ENCODE assay signal across 21 mouse cellular contexts in genomic region chr6:38293708-38294107, GRCm38 (mm10). TPM values are rescaled to one million over a fixed set of nuclear protein-coding genes. Genes with fewer than 3 reads are reported as not detected.
DNase-seq lines count a peak whose midpoint lies in the region; ATAC-seq and TF ChIP-seq lines count a peak whose summit lies in the region.
"Had no signal": no experiment of that assay in that cellular context is flagged by ENCODE, and none has a peak within 500 bp of the region (broad histone marks: within the 10 kb centered on the region; RNA-seq: fewer than 3 reads in every experiment).

No protein-coding gene starts in this region.

- H3K27ac ChIP-seq in hindbrain, postnatal 0 days, result no peak overlapping the region
- no peak overlapping the region for H3K27ac ChIP-seq in hindbrain, embryonic 13.5 days
- no peak overlapping the region for H3K27ac ChIP-seq in liver, embryonic 14.5 days
- H3K27ac ChIP-seq in liver, embryonic 11.5 days (ENCODE audit: low read depth, low read length), result no peak overlapping the region
- H3K27ac ChIP-seq in stomach, postnatal 0 days (replicated peaks), result no peak overlapping the region
- H3K27ac ChIP-seq: embryonic facial prominence, embryonic 12.5 days; forebrain, embryonic 13.5 days; hindbrain, embryonic 12.5 days; neural tube, embryonic 13.5 days had no signal

- no peak for DNase-seq in hindbrain, postnatal 0 days (ENCODE audit: low spot score)
- DNase-seq in liver, embryonic 14.5 days (ENCODE audit: low read depth in 3 of 3, low spot score in 3 of 3), result no peak
- DNase-seq in liver, embryonic 11.5 days (ENCODE audit: low spot score), result no peak
- peak; percentile 23 for DNase-seq in thymus, postnatal 4 days
- DNase-seq in thymus, postnatal 10 days (ENCODE audit: low spot score in 2 of 2), result no peak
- DNase-seq in stomach, postnatal 0 days (ENCODE audit: low spot score), result no peak
- no peak for DNase-seq in adrenal gland, adult (ENCODE audit: inconsistent age in 2 of 2, low spot score in 1 of 2)
- DNase-seq: adrenal gland, postnatal 36 days; cerebellum, postnatal 36 days; gastrocnemius, postnatal 25 days; left cerebral cortex, postnatal 4 days; lung, postnatal 14 days; right cerebral cortex, postnatal 14 days; spleen, adult 18-20 months had no signal

- no peak for ATAC-seq in hindbrain, postnatal 0 days
- no peak for ATAC-seq in hindbrain, embryonic 13.5 days (ENCODE audit: low FRiP score)
- ATAC-seq in liver, embryonic 14.5 days (ENCODE audit: insufficient read depth), result no peak
- no peak for ATAC-seq in liver, embryonic 11.5 days (replicated peaks; ENCODE audit: low FRiP score)
- no peak for ATAC-seq in stomach, postnatal 0 days (ENCODE audit: low FRiP score, low TSS enrichment)
- ATAC-seq: forebrain, embryonic 13.5 days had no signal

- WGBS in hindbrain, postnatal 0 days, result 62% methylated on average over 3 of the region's 3 CpGs
- WGBS in hindbrain, embryonic 13.5 days, result 52% methylated on average over 3 of the region's 3 CpGs
- WGBS in liver, embryonic 14.5 days (ENCODE audit: insufficient replicate concordance), result 63% methylated on average over 3 of the region's 3 CpGs
- 70% methylated on average over 3 of the region's 3 CpGs for WGBS in liver, embryonic 11.5 days
- WGBS in stomach, postnatal 0 days, result 68% methylated on average over 3 of the region's 3 CpGs

- no peaks in the 10 kb centered on the region for H3K27me3 ChIP-seq in hindbrain, postnatal 0 days (ENCODE audit: insufficient read depth, low read length)
- H3K27me3 ChIP-seq in hindbrain, embryonic 13.5 days, result no peaks in the 10 kb centered on the region
- H3K27me3 ChIP-seq in liver, embryonic 14.5 days (ENCODE audit: control insufficient read depth, insufficient read depth, low read length), result no peaks in the 10 kb centered on the region
- no peaks in the 10 kb centered on the region for H3K27me3 ChIP-seq in liver, embryonic 11.5 days (replicated peaks; ENCODE audit: control insufficient read depth, insufficient read depth, low read length)
- H3K27me3 ChIP-seq in stomach, postnatal 0 days (ENCODE audit: control insufficient read depth, insufficient read depth, low read length), result no peaks in the 10 kb centered on the region
- H3K27me3 ChIP-seq: embryonic facial prominence, embryonic 12.5 days; hindbrain, embryonic 12.5 days; neural tube, embryonic 13.5 days had no signal

- no peaks in the 10 kb centered on the region for H3K4me1 ChIP-seq in hindbrain, postnatal 0 days (ENCODE audit: insufficient read depth, low read length)
- peaks cover 9% of the 10 kb centered on the region for H3K4me1 ChIP-seq in hindbrain, embryonic 13.5 days (replicated peaks)
- peaks cover 0 to 8% of the 10 kb centered on the region in 2 experiments; a peak in 2 of 4 replicates for H3K4me1 ChIP-seq in liver, embryonic 14.5 days (replicated peaks; ENCODE audit: control insufficient read depth in 2 of 2, insufficient read depth in 2 of 2, low read length in 1 of 2)
- H3K4me1 ChIP-seq in liver, embryonic 11.5 days (replicated peaks; ENCODE audit: control insufficient read depth, insufficient read depth, low read length), result peaks cover 3% of the 10 kb centered on the region; the same call in 1 of the 2 replicates
- no peaks in the 10 kb centered on the region for H3K4me1 ChIP-seq in stomach, postnatal 0 days (replicated peaks; ENCODE audit: control insufficient read depth, insufficient read depth)

- H3K9ac ChIP-seq in hindbrain, postnatal 0 days (replicated peaks; ENCODE audit: low read length), result no peak overlapping the region
- no peak overlapping the region for H3K9ac ChIP-seq in hindbrain, embryonic 13.5 days
- H3K9ac ChIP-seq in liver, embryonic 14.5 days (replicated peaks), result no peak overlapping the region
- no peak overlapping the region for H3K9ac ChIP-seq in liver, embryonic 11.5 days (ENCODE audit: low read depth, low read length)
- H3K9ac ChIP-seq in stomach, postnatal 0 days (ENCODE audit: low read length), result no peak overlapping the region
- H3K9ac ChIP-seq: embryonic facial prominence, embryonic 12.5 days; forebrain, embryonic 13.5 days; hindbrain, embryonic 12.5 days; neural tube, embryonic 13.5 days had no signal

- no peak overlapping the region for H3K4me3 ChIP-seq in hindbrain, postnatal 0 days (ENCODE audit: low read length)
- H3K4me3 ChIP-seq in hindbrain, embryonic 13.5 days, result no peak overlapping the region
- no peak overlapping the region for H3K4me3 ChIP-seq in liver, embryonic 14.5 days (ENCODE audit: insufficient read depth in 1 of 2, low read depth in 2 of 2, low read length in 2 of 2)
- no peak overlapping the region for H3K4me3 ChIP-seq in liver, embryonic 11.5 days (ENCODE audit: low read depth, low read length)
- H3K4me3 ChIP-seq in stomach, postnatal 0 days (ENCODE audit: low read depth, low read length), result no peak overlapping the region
- H3K4me3 ChIP-seq: embryonic facial prominence, embryonic 12.5 days; erythroblast, embryonic 14.5 days; forebrain, embryonic 13.5 days; hindbrain, embryonic 12.5 days; megakaryocyte, embryonic 14.5 days; neural tube, embryonic 13.5 days had no signal

- H3K4me2 ChIP-seq in hindbrain, postnatal 0 days (ENCODE audit: low read depth, low read length), result no peak overlapping the region
- no peak overlapping the region for H3K4me2 ChIP-seq in hindbrain, embryonic 13.5 days
- no peak overlapping the region for H3K4me2 ChIP-seq in liver, embryonic 14.5 days (ENCODE audit: low read depth)
- no peak overlapping the region for H3K4me2 ChIP-seq in liver, embryonic 11.5 days
- H3K4me2 ChIP-seq in stomach, postnatal 0 days (replicated peaks; ENCODE audit: low read depth), result no peak overlapping the region
- H3K4me2 ChIP-seq: embryonic facial prominence, embryonic 12.5 days; forebrain, embryonic 13.5 days; hindbrain, embryonic 12.5 days; neural tube, embryonic 13.5 days had no signal

- no peaks in the 10 kb centered on the region for H3K9me3 ChIP-seq in hindbrain, postnatal 0 days (ENCODE audit: low read length)
- H3K9me3 ChIP-seq in hindbrain, embryonic 13.5 days, result no peaks in the 10 kb centered on the region
- H3K9me3 ChIP-seq in liver, embryonic 14.5 days (ENCODE audit: control insufficient read depth, low read length), result no peaks in the 10 kb centered on the region
- no peaks in the 10 kb centered on the region for H3K9me3 ChIP-seq in liver, embryonic 11.5 days (ENCODE audit: control insufficient read depth, low read length)
- H3K9me3 ChIP-seq in stomach, postnatal 0 days (ENCODE audit: control insufficient read depth, low read length), result no peaks in the 10 kb centered on the region
- H3K9me3 ChIP-seq: embryonic facial prominence, embryonic 12.5 days; forebrain, embryonic 13.5 days; hindbrain, embryonic 12.5 days; megakaryocyte, embryonic 14.5 days; neural tube, embryonic 13.5 days had no signal

- no peak for TF ChIP-seq EP300 in liver, embryonic 14.5 days (IDR thresholded peaks at IDR 0.05; ENCODE audit: low read depth)
- TF ChIP-seq EP300 in stomach, postnatal 0 days (optimal IDR thresholded peaks at IDR 0.05), result no peak

- TF ChIP-seq CTCF in hindbrain, postnatal 0 days (IDR thresholded peaks at IDR 0.05; ENCODE audit: low read depth), result peak; percentile 5; the same call in 1 of the 2 replicates
- peak; percentile 42 for TF ChIP-seq CTCF in liver, embryonic 14.5 days (IDR thresholded peaks at IDR 0.05; ENCODE audit: low read depth)
- TF ChIP-seq CTCF in stomach, postnatal 0 days (IDR thresholded peaks at IDR 0.05; ENCODE audit: low read depth), result peak; percentile 34; the same call in 1 of the 2 replicates

- H3K36me3 ChIP-seq in hindbrain, postnatal 0 days (ENCODE audit: insufficient read depth, low read length), result no peaks in the 10 kb centered on the region; the same call in 1 of the 2 replicates
- peaks cover 49% of the 10 kb centered on the region for H3K36me3 ChIP-seq in hindbrain, embryonic 13.5 days
- H3K36me3 ChIP-seq in liver, embryonic 14.5 days (replicated peaks; ENCODE audit: control insufficient read depth, insufficient read depth, low read depth), result peaks cover 8% of the 10 kb centered on the region
- H3K36me3 ChIP-seq in liver, embryonic 11.5 days (ENCODE audit: control insufficient read depth, insufficient read depth, low read length), result peaks cover 23% of the 10 kb centered on the region
- peaks cover 14% of the 10 kb centered on the region for H3K36me3 ChIP-seq in stomach, postnatal 0 days (ENCODE audit: control insufficient read depth, insufficient read depth, low read length)

RNA-seq across cellular contexts. Expression of gene Zc3hav1l, which starts 5.4 kb away (rescaled TPM):
- 6.1 and 7.9 TPM in 2 replicates for total RNA-seq in hindbrain, postnatal 0 days (2014; rRNA removed)
- polyA plus RNA-seq in hindbrain, postnatal 0 days (2015; fragmentation: Nextera tagmentation; extraction: Ambion mirVana), result 2.7 and 2.9 TPM in 2 replicates
- 9.1 and 9.9 TPM in 2 replicates for polyA plus RNA-seq in hindbrain, embryonic 13.5 days (2015; fragmentation: Nextera tagmentation; extraction: Ambion mirVana)
- 3.9 and 4.7 TPM in 2 replicates for polyA plus RNA-seq in liver, embryonic 14.5 days (2012; rRNA removed)
- polyA plus RNA-seq in liver, embryonic 14.5 days (2014; fragmentation: Nextera tagmentation; extraction: Ambion mirVana), result 1.4 and 1.8 TPM in 2 replicates
- polyA plus RNA-seq in liver, embryonic 11.5 days (2014; fragmentation: Nextera tagmentation; extraction: Ambion mirVana), result 8.3 and 8.9 TPM in 2 replicates
- polyA plus RNA-seq in stomach, postnatal 0 days (2015; fragmentation: Nextera tagmentation; extraction: Ambion mirVana), result 2.1 and 2.3 TPM in 2 replicates

RNA-seq across cellular contexts. Expression of gene D630045J12Rik, which starts 39.9 kb away (rescaled TPM):
- total RNA-seq in hindbrain, postnatal 0 days (2014; rRNA removed), result 31.9 and 32.0 TPM in 2 replicates
- 6.4 and 7.6 TPM in 2 replicates for polyA plus RNA-seq in hindbrain, postnatal 0 days (2015; fragmentation: Nextera tagmentation; extraction: Ambion mirVana)
- 13.4 and 14.0 TPM in 2 replicates for polyA plus RNA-seq in hindbrain, embryonic 13.5 days (2015; fragmentation: Nextera tagmentation; extraction: Ambion mirVana)
- 0.31 and 0.36 TPM in 2 replicates for polyA plus RNA-seq in liver, embryonic 14.5 days (2012; rRNA removed)
- 0.10 and 0.23 TPM in 2 replicates for polyA plus RNA-seq in liver, embryonic 14.5 days (2014; fragmentation: Nextera tagmentation; extraction: Ambion mirVana)
- polyA plus RNA-seq in liver, embryonic 11.5 days (2014; fragmentation: Nextera tagmentation; extraction: Ambion mirVana), result 3.0 TPM in 2 replicates
- polyA plus RNA-seq in stomach, postnatal 0 days (2015; fragmentation: Nextera tagmentation; extraction: Ambion mirVana), result 0.70 and 1.1 TPM in 2 replicates
